Mouse (Mus musculus) neural tube, embryonic 11.5 days (tissue): Measurements from ENCODE around the gene Ccndbp1. TPM values are rescaled to one million over a fixed set of nuclear protein-coding genes. Genes with fewer than 3 reads are reported as not detected.

ENCODE experiments used
- microRNA-seq: library from miRNA; unstranded; fragments of <30 nt; microRNA quantifications from one replicate; pipeline ENCODE4, GENCODE M21; 2016
- polyA plus RNA-seq: library from polyadenylated mRNA; unstranded; fragments of >200 nt; fragmentation: Nextera tagmentation; extraction: Ambion mirVana; gene quantifications from 2 replicates; pipeline ENCODE4 v1.2.1, GENCODE M21; 2014

Ccndbp1 gene
- polyA plus RNA-seq, 1 experiment from 2014 or later, result 57.7 TPM

Small RNA genes within 50 kb of the gene (microRNA-seq; reads per million reads assigned to microRNA genes)
- not detected for gene Gm44325

Other genes with a start within 250 kb of the Ccndbp1 start
- gene Cdan1, start 158.3 kb upstream of the Ccndbp1 start, polyA plus RNA-seq, result 6.3 and 7.9 TPM in 2 replicates
- gene Ttbk2, start 157.8 kb upstream of the Ccndbp1 start, polyA plus RNA-seq, result 9.4 and 11.8 TPM in 2 replicates
- 23.7 and 25.7 TPM in 2 replicates for gene Ubr1, start 37.7 kb upstream of the Ccndbp1 start, polyA plus RNA-seq
- gene Tmem62, start 31.4 kb upstream of the Ccndbp1 start, polyA plus RNA-seq, result 5.2 and 7.6 TPM in 2 replicates
- 3.6 and 3.7 TPM in 2 replicates for gene Epb42, start 28.7 kb downstream of the Ccndbp1 start, polyA plus RNA-seq
- 0.11 TPM in 1 of 2 replicates, not detected in the other for gene Tgm5, start 77.4 kb downstream of the Ccndbp1 start, polyA plus RNA-seq
- gene Tgm7, start 101.4 kb downstream of the Ccndbp1 start, polyA plus RNA-seq, result not detected in 2 replicates
- 33.6 and 35.6 TPM in 2 replicates for gene Adal, start 132.0 kb downstream of the Ccndbp1 start, polyA plus RNA-seq
- gene Lcmt2, start 132.2 kb downstream of the Ccndbp1 start, polyA plus RNA-seq, result 22.9 and 23.2 TPM in 2 replicates
- 59.2 and 60.7 TPM in 2 replicates for gene Tubgcp4, start 162.3 kb downstream of the Ccndbp1 start, polyA plus RNA-seq
- gene Zscan29, start 162.7 kb downstream of the Ccndbp1 start, polyA plus RNA-seq, result 14.6 and 15.0 TPM in 2 replicates